Mouse (Mus musculus) C2C12 (cell line): ENCODE measurements around the gene Hpn. TPM values are rescaled to one million over a fixed set of nuclear protein-coding genes. Genes with fewer than 3 reads are reported as not detected.

ENCODE experiments used
- H3K27me3 ChIP-seq: one replicate; pipeline ENCODE4 v1.6.1; 2011; ENCODE audit not compliant: control insufficient read depth, insufficient read depth, insufficient read length
- H3K36me3 ChIP-seq: one replicate; pipeline ENCODE4 v1.6.1; 2011; ENCODE audit not compliant: control insufficient read depth, insufficient read depth
- H3K4me3 ChIP-seq: one replicate; pipeline ENCODE4 v1.5.1; 2011; ENCODE audit warnings: mild to moderate bottlenecking, control low read depth; ENCODE audit not compliant: poor library complexity, insufficient read depth, severe bottlenecking
- H3K79me2 ChIP-seq: one replicate; pipeline ENCODE4 v1.6.1; 2011; ENCODE audit not compliant: control insufficient read depth, insufficient read depth
- H3K79me3 ChIP-seq: one replicate; pipeline ENCODE4 v1.6.1; 2011; ENCODE audit warnings: low read depth, control low read depth
- H3ac ChIP-seq: one replicate; pipeline ENCODE3; 2011; ENCODE audit warnings: low read depth; ENCODE audit not compliant: control insufficient read depth, insufficient read length
- CEBPB ChIP-seq: IDR thresholded peaks from one replicate; pipeline ENCODE4 v1.6.1; 2011; ENCODE audit warnings: low read depth, mild to moderate bottlenecking, control low read depth, moderate library complexity
- CTCF ChIP-seq: IDR thresholded peaks from one replicate; pipeline ENCODE4 v1.5.1; 2011; ENCODE audit not compliant: control insufficient read depth, insufficient read depth, insufficient read length
- FOSL1 ChIP-seq: IDR thresholded peaks from one replicate; pipeline ENCODE4 v1.8.0; 2011; ENCODE audit warnings: mild to moderate bottlenecking, low read length; ENCODE audit not compliant: poor library complexity, insufficient read depth, severe bottlenecking
- MAX ChIP-seq: IDR thresholded peaks from one replicate; pipeline ENCODE4 v1.6.1; 2011; ENCODE audit warnings: mild to moderate bottlenecking, control low read depth
- MYOD1 ChIP-seq: IDR thresholded peaks from one replicate; pipeline ENCODE4 v1.6.1; 2011; ENCODE audit warnings: low read depth; ENCODE audit not compliant: control insufficient read depth, insufficient read length
- MYOG ChIP-seq: IDR thresholded peaks from one replicate; pipeline ENCODE4 v1.6.1; 2011; ENCODE audit not compliant: control insufficient read depth, insufficient read length; ENCODE audit errors: extremely low read depth
- USF1 ChIP-seq: IDR thresholded peaks from one replicate; pipeline ENCODE4 v1.6.1; 2011; ENCODE audit warnings: low read depth, mild to moderate bottlenecking, control low read depth, moderate library complexity
- polyA plus RNA-seq: library from polyadenylated mRNA; unstranded; fragments of >200 nt; fragmentation: generic; extraction: Trizol; gene quantifications from one replicate; pipeline ENCODE4 v1.2.1, GENCODE M21; 2012; ENCODE audit warnings: missing spikeins

Hpn gene
- polyA plus RNA-seq, 1 experiment = not detected

GRCm38 (mm10) chr7:31110861-31111385 is 4.2 kb downstream of the Hpn start:
- Histone ChIP-seq H3K4me3 (no peak overlapping the region), H3K79me3 (no peaks in the 10 kb centered on the region), H3K27me3 (peaks cover 8% of the 10 kb centered on the region), H3ac (no peak overlapping the region), H3K79me2 (no peaks in the 10 kb centered on the region), H3K36me3 (no peaks in the 10 kb centered on the region)
- no peak for TF ChIP-seq MYOD1
- no peak for TF ChIP-seq CTCF
- no peak for TF ChIP-seq MYOG
- no peak for TF ChIP-seq USF1
- no peak for TF ChIP-seq FOSL1

- Histone ChIP-seq H3K4me3 (no peak overlapping the region), H3K27me3 (peaks cover 12% of the 10 kb centered on the region), H3ac (no peak overlapping the region), H3K79me3 (no peaks in the 10 kb centered on the region), H3K36me3 (no peaks in the 10 kb centered on the region), H3K79me2 (no peaks in the 10 kb centered on the region)
- no peak for TF ChIP-seq MAX
- TF ChIP-seq USF1 = peak; percentile 13
These were observed 5.3 kb downstream of the Hpn start for GRCm38 (mm10) chr7:31109796-31110195.

GRCm38 (mm10) chr7:31109091-31109490 is 6.0 kb downstream of the Hpn start:
- H3K4me3 ChIP-seq = no peak overlapping the region
- no peaks in the 10 kb centered on the region for H3K36me3 ChIP-seq
- TF ChIP-seq CEBPB = no peak
- TF ChIP-seq MYOG = no peak
- TF ChIP-seq USF1 = no peak
- no peak for TF ChIP-seq MAX
- TF ChIP-seq MYOD1 = no peak
- TF ChIP-seq CTCF = no peak
- TF ChIP-seq FOSL1 = no peak
- H3K27me3 ChIP-seq = peaks cover 19% of the 10 kb centered on the region
- H3ac ChIP-seq = no peak overlapping the region
- no peaks in the 10 kb centered on the region for H3K79me3 ChIP-seq
- H3K79me2 ChIP-seq = no peaks in the 10 kb centered on the region

GRCm38 (mm10) chr7:31107781-31108180 is 7.3 kb downstream of the Hpn start:
- H3K27me3 ChIP-seq = peaks cover 29% of the 10 kb centered on the region
- no peaks in the 10 kb centered on the region for H3K79me2 ChIP-seq
- TF ChIP-seq CEBPB (no peak), FOSL1 (no peak), MYOG (no peak), USF1 (no peak), MYOD1 (no peak), MAX (no peak)
- H3K4me3 ChIP-seq = no peak overlapping the region
- H3ac ChIP-seq = no peak overlapping the region
- no peaks in the 10 kb centered on the region for H3K36me3 ChIP-seq
- no peaks in the 10 kb centered on the region for H3K79me3 ChIP-seq

- no peaks in the 10 kb centered on the region for H3K79me3 ChIP-seq
- H3K79me2 ChIP-seq = no peaks in the 10 kb centered on the region
- TF ChIP-seq CTCF = no peak
- no peak for TF ChIP-seq MYOG
- TF ChIP-seq FOSL1 = no peak
- no peak for TF ChIP-seq MAX
- TF ChIP-seq CEBPB = no peak
- TF ChIP-seq MYOD1 = no peak
- no peak for TF ChIP-seq USF1
- no peaks in the 10 kb centered on the region for H3K36me3 ChIP-seq
- no peak overlapping the region for H3ac ChIP-seq
- no peak overlapping the region for H3K4me3 ChIP-seq
- H3K27me3 ChIP-seq = peaks cover 39% of the 10 kb centered on the region
These were observed 8.9 kb downstream of the Hpn start for GRCm38 (mm10) chr7:31106166-31106565.

- TF ChIP-seq MYOD1 (no peak), CEBPB (no peak)
- H3K79me2 ChIP-seq = no peaks in the 10 kb centered on the region
- H3K36me3 ChIP-seq = no peaks in the 10 kb centered on the region
- H3K79me3 ChIP-seq = no peaks in the 10 kb centered on the region
- peaks cover 39% of the 10 kb centered on the region for H3K27me3 ChIP-seq
- no peak overlapping the region for H3K4me3 ChIP-seq
- H3ac ChIP-seq = no peak overlapping the region
These were observed 9.9 kb downstream of the Hpn start for GRCm38 (mm10) chr7:31105061-31105768.

GRCm38 (mm10) chr7:31100786-31101185 is 14.3 kb downstream of the Hpn start:
- peaks cover 34% of the 10 kb centered on the region for H3K27me3 ChIP-seq
- no peaks in the 10 kb centered on the region for H3K79me2 ChIP-seq
- no peaks in the 10 kb centered on the region for H3K79me3 ChIP-seq
- H3ac ChIP-seq = no peak overlapping the region
- no peak overlapping the region for H3K4me3 ChIP-seq
- H3K36me3 ChIP-seq = no peaks in the 10 kb centered on the region
- TF ChIP-seq MYOD1 (no peak), CEBPB (no peak), USF1 (no peak), MAX (no peak), MYOG (no peak), FOSL1 (no peak), CTCF (no peak)
